Mouse (Mus musculus) gastrocnemius, adult 18-20 months (tissue): ENCODE measurements around the gene Limch1. TPM values are rescaled to one million over a fixed set of nuclear protein-coding genes. Genes with fewer than 3 reads are reported as not detected.

Experiments used
- DNase-seq: peaks from one replicate; pipeline ENCODE4 v3.0.0; 2021; ENCODE audit warnings: low spot score
- total RNA-seq, 2 experiments: library from RNA; stranded (reverse); gene quantifications; 2 replicates each; pipeline ENCODE4 v1.2.3; 2021

The Limch1 gene
- total RNA-seq, 2 experiments from 2014 or later, result 111 to 119 TPM

DNA sequence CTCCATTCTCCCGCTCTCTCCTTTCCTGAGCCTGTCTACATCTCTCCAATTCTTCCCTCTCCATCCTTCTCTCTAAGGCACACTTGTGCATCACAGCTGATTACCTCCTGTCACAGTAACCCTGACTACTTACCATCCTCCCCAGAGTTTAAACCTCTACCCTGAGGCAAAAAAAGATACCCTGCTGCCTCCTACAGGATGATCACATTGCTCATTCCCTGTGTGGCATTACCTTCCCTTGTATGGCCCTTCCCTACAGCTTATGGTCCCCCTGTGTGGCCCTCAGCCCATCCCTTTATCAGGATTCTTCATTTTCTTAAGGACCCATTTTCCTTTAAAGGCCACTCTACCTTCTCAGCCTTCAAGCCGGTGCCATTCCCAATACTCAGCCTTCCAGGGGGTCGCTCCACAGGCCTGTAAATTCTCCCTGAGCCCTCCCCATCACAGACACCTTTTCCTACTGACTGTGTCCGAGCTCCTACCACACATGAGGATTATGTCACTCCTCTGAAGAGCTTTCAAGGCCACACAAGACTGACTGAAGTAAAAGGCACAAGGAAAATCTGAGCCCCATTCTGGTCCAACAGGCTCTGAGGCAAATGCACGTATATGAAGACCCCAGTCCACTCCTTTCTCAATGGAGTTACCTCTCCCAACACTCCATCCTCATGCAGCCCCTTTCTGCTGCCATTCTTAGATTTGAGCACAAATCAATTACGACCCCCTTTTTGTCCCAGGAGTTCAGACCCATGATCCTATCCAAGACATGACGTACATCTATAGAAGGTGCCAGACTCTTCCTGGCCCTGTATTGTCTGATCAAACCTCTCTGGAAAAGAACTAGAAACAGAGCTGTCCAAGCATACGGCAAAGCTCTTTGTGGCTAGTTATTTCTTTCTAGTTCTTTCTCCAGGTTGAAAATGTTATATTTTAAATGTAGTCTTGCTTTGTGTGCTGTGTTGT is 172.0 kb downstream of the Limch1 start:
- DNase-seq, result no peak

DNA sequence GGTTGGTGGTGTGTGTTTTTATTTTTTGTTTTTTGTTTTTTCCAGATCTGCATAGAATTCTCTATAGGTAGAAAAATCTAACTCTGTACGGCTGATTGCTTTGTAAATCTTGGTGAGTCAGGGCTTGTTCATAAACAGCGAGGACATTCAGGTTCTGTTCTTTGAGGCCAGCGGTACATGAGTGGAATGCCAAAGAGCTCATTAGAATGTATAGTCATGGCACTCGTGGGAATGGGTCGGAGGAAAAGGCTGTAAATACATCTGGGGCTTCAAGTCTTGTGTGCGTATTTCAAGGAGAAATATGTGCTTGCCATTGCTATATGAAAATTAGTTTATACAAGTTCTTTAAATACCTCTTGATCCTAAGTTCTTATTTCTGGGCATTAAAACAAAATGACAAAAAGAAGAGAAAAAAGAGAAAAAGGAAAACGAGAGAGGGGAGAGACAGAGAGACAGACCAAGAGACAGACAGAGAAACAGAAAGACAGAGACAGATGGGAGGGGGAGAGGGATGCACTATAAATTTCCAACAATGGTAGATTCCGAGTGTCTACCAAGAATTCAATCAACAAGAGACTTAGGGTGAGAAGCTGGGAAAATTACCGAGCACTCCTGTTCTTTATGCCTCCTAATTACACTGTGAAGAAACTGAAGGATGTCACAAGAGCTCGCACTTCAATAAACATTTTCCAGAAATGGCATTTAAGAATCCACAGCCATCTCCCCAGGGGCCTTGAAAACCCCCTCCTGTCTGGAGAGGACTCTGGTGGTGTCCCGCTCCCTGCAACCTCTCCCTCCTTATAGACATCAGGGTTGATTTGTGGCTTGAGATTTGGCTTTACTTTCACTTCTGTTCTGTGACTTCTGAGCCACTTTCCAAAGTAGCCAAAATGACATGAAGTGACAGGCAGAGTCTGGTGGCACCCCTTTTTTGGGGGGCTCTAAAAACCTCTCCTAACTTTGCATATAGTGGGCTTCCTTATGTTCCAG is 173.0 kb downstream of the Limch1 start:
- no peak for DNase-seq

DNA sequence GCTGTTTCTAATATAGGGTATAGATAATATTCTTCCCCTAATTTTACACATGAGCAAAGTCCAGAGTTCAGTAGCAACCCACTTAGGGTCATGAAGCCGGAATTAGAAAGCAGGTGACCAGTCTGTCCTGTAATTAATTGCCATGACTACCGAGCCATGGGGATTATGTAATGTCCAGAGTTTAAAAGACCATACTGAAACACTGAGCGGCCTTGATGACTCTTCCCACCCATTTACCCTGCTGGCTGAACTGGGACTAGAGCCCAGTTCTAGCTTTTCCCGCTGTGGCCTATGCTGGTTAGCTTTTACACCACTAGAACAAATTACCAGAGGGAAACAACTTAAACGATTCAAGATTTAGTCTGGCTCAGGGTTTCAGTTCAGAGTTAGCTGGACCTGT is 177.0 kb downstream of the Limch1 start:
- DNase-seq, result no peak

DNA sequence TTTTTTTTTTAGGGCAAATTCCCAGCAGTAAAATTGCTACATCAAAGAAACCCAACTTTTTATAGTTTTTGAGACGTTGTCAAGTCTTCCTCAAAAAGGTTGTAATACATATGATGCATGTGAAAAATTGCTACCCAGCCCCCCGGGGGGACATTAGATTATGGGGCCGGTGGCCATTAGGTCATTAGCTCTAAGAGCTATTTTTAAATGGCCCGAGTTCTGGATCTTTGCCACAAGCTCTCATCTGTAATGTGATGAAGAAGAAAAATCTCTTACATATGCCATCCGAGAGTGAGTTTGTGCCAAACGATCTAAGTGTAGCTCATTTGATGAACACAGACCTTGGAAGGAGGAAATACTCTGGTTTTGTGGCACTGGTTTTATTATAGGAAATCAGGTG is 183.7 kb downstream of the Limch1 start:
- DNase-seq, result peak; percentile 24

DNA sequence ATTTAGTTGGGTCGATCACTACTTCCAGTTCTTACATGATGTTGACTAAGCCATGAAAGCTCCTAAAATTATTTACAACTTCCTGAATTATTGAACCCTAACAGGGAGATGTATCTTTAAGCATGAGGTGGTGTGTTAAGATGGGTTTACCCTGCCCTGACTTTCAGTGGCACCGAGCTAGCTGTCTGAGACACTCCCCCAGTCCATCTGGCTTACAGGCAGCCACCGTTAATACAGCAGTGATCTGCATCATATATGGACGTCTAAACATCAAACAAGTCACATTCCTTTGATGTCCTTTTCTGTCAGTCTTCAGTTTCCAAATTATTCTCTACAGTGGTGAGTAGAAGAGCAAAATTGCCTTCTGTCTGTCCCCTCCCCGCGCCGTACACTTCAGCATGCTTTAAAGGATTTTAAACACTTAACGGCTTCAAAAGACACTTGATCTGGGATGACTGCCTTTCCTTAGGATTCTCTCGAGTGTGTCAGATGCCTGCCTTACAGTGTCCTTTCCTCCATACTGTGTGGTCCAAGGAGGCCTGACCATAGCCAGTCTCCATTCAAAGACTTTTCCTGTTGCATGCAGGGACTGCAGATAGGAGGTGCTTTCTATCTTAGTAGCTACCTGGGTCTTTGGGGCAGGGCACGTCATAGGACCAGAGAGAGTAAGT is 187.6 kb downstream of the Limch1 start:
- no peak for DNase-seq

DNA sequence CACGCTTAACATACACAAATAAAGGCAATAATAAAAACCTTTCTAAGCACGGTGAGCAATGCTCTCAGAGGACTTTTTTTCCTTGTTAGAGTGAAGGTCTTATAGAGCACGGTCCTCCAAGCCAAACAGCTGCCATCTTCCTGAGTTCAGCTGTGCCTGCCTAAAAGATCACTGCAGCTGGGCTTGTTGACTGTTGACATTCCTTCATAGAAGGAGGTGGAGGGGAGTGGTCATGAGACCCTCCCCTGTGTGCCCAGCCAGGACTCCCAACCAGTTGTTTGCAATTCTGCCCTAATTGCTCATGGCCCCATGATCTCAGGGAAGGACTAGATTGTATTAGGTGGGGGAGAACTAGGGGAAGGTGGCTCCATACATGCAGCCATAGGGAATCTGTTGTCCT is 189.0 kb downstream of the Limch1 start:
- no peak for DNase-seq

DNA sequence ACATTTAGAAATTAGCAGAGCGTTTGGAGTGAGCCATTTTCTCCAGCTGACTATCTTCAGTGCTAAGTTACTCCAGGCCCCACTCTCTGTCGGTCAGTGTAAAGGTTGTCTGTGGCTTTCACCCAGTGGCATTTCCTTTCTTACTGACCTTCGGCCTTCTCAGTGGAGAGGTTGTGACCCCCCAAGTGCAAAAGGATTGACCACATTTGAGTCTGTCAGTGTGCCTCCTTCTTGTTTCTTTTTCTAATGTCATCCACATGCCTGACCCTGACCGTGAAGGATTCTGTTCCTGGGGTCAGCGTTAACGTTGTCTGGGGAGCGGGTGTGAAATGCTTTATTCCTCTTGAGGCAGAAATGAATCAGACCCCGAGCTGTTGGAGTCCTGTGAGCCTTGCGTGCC is 191.7 kb downstream of the Limch1 start:
- no peak for DNase-seq

DNA sequence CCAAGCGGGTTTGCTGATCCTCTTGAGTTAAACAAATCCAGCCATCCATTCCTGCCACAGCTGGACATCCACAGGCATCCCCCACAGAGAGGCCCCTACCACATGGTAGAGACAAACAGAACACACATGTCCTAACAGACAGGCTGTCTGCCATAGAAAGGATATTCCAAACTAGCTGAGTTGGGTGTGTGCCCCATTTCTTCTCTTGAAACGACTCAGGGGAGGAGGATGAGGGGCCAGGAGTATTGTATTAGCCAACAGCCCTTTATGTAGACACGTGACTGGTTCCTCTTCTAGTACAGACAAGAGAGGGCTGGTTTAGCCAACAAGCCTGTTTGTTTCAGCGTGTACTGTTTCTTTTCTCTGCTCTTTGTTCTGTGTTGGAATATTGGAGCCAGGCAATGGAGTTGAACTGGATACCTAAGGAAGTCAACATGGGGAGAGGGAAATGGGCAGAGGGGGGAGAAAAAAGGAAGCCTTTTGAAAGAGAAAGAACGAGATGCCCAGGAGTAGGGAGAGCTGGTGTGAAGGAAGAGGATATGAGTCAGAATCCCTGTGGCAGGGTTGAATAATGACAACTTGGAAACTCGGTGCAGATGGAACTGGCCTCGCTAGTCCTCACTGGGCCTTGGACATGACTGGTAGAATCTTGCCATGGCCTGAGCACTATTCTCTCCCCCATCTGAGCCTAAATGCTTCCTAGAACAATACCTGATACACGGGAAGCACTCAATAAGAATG is 196.3 kb downstream of the Limch1 start:
- DNase-seq, result no peak

DNA sequence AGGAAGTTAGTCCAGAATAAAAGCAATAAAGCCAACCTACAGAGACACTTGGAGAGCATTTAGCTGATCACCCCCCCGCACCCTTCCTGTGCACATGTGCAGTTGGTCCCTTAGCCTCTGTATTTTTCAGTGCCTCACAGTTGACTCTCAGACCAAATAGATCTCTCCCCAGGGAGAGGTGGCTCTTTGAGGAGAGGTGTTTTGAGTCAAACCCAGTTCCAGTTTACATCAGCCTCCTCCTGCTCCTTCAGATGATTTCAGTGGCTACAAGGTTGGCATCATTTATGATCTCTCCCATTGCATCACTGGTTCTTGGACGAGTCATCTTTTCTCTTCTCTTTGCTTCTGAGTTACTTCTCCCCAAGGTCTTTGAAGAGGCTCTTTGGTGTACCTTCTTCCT is 197.3 kb downstream of the Limch1 start:
- DNase-seq, result no peak

DNA sequence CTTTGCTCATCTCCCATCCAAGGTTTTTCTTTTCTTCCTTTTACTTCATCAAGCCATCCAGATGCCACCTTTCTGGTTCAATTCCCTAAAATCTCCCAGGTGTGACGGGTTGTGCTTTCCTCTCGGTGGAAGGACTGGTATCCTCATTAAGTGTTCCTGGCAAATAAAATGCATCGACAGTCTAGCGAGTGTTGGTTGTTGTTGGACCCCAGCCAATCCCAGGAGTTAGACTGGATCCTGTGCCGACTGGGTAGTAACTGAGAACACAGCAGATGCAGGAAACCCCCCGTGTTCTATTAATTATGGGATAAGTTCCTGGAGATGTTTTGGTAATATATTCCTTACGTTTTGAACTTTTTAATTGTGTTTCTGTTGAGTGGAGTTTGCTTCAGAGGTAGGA is 197.9 kb downstream of the Limch1 start:
- DNase-seq, result no peak

DNA sequence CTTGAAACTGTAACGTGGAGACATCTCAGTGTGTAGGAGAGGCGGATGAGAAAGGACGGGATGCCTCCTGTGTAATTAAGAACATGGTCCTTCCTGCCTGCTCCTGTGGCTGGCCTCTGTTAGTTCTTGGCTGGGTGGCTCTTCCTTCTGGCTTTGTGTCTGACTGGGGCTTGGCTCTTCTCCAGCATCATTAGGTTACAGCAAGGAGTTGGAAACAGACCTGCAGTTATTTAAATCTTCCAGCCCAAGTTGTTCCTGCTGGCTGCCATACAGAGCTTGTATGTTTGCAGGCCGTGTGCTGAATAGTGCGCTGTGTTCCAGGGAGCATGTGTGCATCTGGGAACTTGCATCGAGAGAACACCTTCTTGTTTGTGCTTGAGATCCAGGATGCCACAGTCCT is 202.3 kb downstream of the Limch1 start:
- peak; percentile 86 for DNase-seq

DNA sequence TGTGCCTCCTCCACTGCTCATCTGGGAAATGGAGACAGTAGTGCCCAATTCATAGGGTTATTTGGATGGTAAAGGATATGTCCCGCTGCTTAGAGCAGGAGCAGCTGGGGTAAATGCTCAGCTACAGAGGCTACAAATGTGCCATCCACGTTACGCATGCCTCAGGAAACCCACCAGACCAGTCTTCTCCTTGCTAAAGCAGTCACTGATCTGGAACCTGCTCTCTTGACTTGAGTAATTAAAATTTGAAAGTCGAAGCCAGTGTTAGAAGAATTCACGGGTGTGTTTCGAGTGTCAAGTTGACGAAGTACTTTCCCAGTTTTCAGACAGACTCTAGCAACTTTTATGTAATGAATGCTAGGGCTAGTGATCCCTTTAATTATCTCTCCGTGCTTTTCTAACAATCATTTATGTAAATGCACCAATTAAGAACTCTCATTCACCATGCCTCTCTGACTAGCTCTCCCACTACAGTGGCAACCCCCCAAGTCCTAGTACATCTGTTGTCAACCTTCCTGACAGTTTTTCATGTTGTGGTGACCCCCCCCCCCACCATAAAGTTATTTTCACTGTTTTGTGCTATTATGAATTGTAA is 203.6 kb downstream of the Limch1 start:
- no peak for DNase-seq

DNA sequence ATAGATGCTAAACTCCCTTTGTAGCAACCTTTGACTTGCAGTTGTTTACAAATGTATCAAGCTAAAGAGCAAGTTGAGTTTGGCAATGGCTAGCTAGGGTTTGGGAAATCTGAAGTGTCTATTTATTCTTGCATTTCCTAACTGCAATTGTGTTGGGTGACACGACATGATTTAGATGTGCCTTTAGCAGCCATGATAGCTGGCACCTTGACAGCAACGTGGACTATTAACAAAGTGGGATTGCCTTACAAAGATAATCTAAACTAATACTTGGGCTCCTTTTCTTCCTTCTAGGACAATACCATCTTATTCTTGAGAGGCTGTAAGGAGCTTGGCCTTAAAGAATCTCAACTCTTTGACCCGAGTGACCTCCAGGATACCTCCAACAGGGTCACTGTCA is 207.7 kb downstream of the Limch1 start:
- DNase-seq, result no peak

DNA sequence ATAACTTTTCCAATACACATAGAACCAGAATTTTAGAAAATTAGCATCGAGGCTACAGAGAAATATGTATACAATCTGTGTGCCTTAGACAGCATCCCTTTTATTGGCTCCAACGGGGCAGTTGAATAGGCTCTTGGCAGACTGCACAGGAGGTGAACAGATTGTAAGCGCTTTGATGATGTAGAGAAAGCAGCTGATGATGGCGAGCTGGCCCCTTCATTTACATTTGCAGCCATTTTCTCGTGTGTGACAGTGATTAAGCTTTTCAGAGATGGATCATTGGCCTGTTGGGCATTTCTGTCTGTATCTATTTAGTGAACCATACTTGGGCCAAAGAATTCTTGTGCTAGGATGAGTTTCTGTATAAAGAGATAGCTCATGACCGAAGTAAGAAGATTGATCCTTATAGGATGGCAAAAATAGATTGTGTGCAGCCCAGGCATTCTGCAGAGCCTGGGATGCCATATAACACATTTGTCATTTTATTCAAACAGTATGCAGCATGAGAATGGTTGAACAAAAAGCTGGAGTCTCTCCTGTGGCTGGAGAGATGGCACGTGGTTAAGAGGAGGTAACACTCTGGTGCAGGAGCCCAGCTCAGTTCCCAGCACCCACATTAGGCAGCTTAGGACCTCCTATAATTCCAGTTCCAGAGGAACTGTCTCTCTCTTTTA is 208.5 kb downstream of the Limch1 start:
- no peak for DNase-seq

DNA sequence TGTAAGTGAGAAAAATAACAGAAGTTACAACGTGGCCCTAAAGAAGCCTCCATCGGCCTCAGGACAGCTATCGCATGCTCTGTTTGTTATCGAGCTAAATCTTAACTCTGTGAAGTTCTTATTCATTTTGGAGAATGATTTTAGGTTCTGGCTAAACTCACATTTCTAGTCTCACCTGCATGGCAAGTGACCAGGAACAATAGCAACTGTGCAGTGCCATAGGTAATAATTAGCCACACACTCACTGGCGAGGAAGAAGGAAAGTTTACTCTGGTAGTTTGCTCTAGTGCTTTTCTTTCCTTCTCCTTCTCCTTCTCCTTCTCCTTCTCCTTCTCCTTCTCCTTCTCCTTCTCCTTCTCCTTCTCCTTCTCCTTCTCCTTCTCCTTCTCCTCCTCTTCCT is 209.6 kb downstream of the Limch1 start:
- DNase-seq, result no peak

DNA sequence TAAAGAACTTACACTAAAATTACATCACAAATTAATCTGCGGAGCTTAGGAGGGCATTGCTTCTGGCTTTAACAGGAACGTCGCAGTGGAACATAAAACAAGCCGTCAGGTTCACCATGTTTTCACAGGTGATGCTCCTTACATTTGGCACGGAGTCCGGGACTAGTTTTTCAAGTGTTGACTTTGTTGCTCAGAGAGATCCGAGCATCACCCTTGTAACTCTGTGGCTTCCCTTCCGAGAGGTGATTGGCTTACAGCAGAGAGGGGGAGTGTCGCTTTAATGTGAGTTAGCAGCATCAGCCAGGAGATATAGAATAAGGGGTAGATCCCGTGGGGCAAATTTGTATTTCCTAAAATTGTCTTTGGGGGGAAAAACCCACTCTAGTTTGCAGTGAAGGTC is 212.0 kb downstream of the Limch1 start:
- DNase-seq, result no peak

DNA sequence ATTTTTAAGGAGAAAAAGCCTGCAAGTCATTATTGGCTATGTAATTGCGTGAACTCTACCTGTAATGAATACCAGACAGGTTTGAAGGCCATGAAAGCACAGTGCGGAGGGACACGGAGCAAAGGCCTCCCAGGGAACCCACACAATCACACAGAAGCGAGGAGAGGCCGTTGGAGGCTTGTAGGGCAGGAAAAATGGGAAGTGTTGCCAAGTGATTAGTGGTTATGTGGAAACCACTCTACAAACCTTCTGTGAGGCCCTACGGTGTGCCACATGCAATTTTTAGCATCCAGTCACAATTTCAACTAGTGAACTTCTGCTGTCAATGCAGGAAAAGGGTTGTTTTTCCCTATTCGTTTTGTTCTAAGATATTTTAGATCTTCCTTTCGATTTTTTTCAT is 212.5 kb downstream of the Limch1 start:
- DNase-seq, result no peak

DNA sequence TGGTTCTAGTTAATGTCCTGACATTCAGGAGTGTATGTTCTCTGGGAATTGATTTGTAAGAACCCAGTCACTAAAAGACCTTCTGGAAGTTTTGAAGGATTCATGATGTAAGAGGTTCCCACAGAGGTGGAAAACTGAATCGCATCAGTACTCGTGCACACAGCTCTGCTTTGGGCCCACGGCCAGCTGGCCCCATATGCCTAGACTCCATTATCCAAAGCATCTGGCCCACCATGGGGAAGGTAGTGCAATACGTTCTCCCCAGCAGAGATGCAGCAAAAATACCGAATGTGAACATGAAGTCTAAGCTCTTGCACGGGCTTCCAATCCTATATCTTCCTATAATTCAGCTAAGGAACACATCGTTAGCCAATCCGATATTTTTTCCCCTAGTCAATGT is 214.3 kb downstream of the Limch1 start:
- no peak for DNase-seq

DNA sequence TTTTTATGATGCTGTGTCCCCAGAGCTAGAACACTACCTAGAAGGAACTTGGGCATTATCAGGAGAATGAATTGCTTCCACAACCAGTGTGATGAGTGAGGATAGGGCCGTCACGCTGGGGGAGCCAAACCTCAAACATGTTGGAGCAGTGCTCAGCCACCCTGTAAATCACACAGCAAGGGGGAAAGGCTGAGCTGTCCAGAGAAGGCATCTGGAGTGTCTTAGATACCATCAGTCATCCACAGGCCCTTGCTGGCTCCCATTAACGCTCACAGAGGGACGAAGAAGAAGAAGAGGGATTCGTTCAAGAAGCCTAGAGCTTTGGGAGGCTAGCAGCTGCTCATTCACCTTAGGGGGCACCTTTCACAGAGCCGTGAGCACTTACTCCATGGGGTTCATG is 219.8 kb downstream of the Limch1 start:
- DNase-seq, result no peak

DNA sequence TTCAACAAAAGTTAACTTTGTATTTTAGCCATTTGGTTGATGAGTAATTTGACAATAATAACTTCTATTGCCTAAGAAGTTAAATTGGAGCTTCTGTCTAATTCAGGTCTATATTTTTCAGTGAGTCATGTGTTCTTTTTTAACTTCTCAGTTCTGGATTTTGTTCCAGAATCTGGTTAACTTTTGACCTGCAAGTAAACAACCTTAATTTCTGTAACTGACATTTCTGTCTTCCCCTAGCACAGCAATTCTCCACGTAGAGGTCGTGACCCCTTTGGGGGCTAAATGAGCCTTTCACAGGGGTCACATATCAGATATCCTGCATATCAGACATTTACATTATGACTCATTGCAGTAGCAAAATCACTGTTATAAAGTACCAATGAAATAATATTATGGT is 221.5 kb downstream of the Limch1 start:
- no peak for DNase-seq
